Comparison of ENCODE assay signal across 8 mouse cellular contexts in genomic region chr12:3366190-3366956, GRCm38 (mm10). TPM values are rescaled to one million over a fixed set of nuclear protein-coding genes. Genes with fewer than 3 reads are reported as not detected.
DNase-seq lines count a peak whose midpoint lies in the region; ATAC-seq and TF ChIP-seq lines count a peak whose summit lies in the region.

No protein-coding gene starts in this region.

- no peaks in the 10 kb centered on the region for H3K9me3 ChIP-seq in lung, postnatal 0 days (ENCODE audit: low read length)
- H3K9me3 ChIP-seq in limb, embryonic 14.5 days (ENCODE audit: control insufficient read depth, low read length): peaks cover 6% of the 10 kb centered on the region; the same call in 1 of the 2 replicates
- no peaks in the 10 kb centered on the region for H3K9me3 ChIP-seq in stomach, embryonic 15.5 days

- no peak overlapping the region for H3K9ac ChIP-seq in lung, postnatal 0 days (replicated peaks; ENCODE audit: low read depth)
- H3K9ac ChIP-seq in limb, embryonic 14.5 days (ENCODE audit: low read depth, low read length, severe bottlenecking): peak overlapping the region; percentile 87; the same call in 1 of the 2 replicates
- no peak overlapping the region for H3K9ac ChIP-seq in stomach, embryonic 15.5 days

- TF ChIP-seq CTCF in lung, postnatal 0 days (IDR thresholded peaks at IDR 0.05): no peak

- H3K27ac ChIP-seq in lung, postnatal 0 days (ENCODE audit: low read length): no peak overlapping the region
- H3K27ac ChIP-seq in limb, embryonic 14.5 days (replicated peaks; ENCODE audit: low read depth, low read length): no peak overlapping the region
- no peak overlapping the region for H3K27ac ChIP-seq in stomach, embryonic 15.5 days

- H3K27me3 ChIP-seq in lung, postnatal 0 days (replicated peaks; ENCODE audit: insufficient read depth, low read length): no peaks in the 10 kb centered on the region
- H3K27me3 ChIP-seq in limb, embryonic 14.5 days (ENCODE audit: control insufficient read depth, insufficient read depth, low read length): no peaks in the 10 kb centered on the region
- H3K27me3 ChIP-seq in stomach, embryonic 15.5 days (replicated peaks): no peaks in the 10 kb centered on the region

- no peak for TF ChIP-seq POLR2A in limb, embryonic 14.5 days (IDR thresholded peaks at IDR 0.05; ENCODE audit: borderline replicate concordance, extremely low read depth, insufficient read depth, insufficient read length)

- TF ChIP-seq EP300 in lung, postnatal 0 days (IDR thresholded peaks at IDR 0.05): no peak

- H3K4me2 ChIP-seq in lung, postnatal 0 days (replicated peaks; ENCODE audit: low read depth, low read length): peak overlapping the region; percentile 94
- H3K4me2 ChIP-seq in limb, embryonic 14.5 days (replicated peaks; ENCODE audit: low read depth, low read length, severe bottlenecking): peak overlapping the region; percentile 95
- H3K4me2 ChIP-seq in stomach, embryonic 15.5 days: peak overlapping the region; percentile 91

- peak; percentile 63 for DNase-seq in cerebellum, adult 9-11 months
- DNase-seq in cerebellum, adult 9-10 months: no peak
- no peak for DNase-seq in lung, postnatal 0 days (ENCODE audit: low spot score)
- no peak for DNase-seq in lung, adult 18-20 months
- no peak for DNase-seq in limb, embryonic 14.5 days (ENCODE audit: low spot score)
- no peak for DNase-seq in gastrocnemius, postnatal 10 days
- no peak for DNase-seq in lung, postnatal 25 days (ENCODE audit: low spot score)

- 62% methylated on average over 22 of the region's 22 CpGs for WGBS in lung, postnatal 0 days
- 68% methylated on average over 22 of the region's 22 CpGs for WGBS in limb, embryonic 14.5 days
- WGBS in stomach, embryonic 15.5 days: 65% methylated on average over 22 of the region's 22 CpGs

- H3K36me3 ChIP-seq in lung, postnatal 0 days (ENCODE audit: insufficient read depth, low read length): no peaks in the 10 kb centered on the region
- peaks cover 10% of the 10 kb centered on the region for H3K36me3 ChIP-seq in limb, embryonic 14.5 days (ENCODE audit: control insufficient read depth, insufficient read depth, low read length)
- H3K36me3 ChIP-seq in stomach, embryonic 15.5 days: peaks cover 8% of the 10 kb centered on the region; the same call in 1 of the 2 replicates

- peak overlapping the region; percentile 82 for H3K4me3 ChIP-seq in lung, postnatal 0 days (ENCODE audit: low read depth, low read length)
- H3K4me3 ChIP-seq in limb, embryonic 14.5 days (replicated peaks; ENCODE audit: low read length): peak overlapping the region; percentile 81
- peak overlapping the region; percentile 80 for H3K4me3 ChIP-seq in stomach, embryonic 15.5 days (replicated peaks)

- H3K4me1 ChIP-seq in lung, postnatal 0 days (ENCODE audit: insufficient read depth, low read depth, low read length): peaks cover 9% of the 10 kb centered on the region; the same call in 1 of the 2 replicates
- peaks cover 25% of the 10 kb centered on the region for H3K4me1 ChIP-seq in limb, embryonic 14.5 days (ENCODE audit: control insufficient read depth, insufficient read depth, low read length)
- H3K4me1 ChIP-seq in stomach, embryonic 15.5 days: peaks cover 16% of the 10 kb centered on the region

- ATAC-seq in lung, postnatal 0 days: no peak
- no peak for ATAC-seq in limb, embryonic 14.5 days (ENCODE audit: low FRiP score, low read depth)
- ATAC-seq in stomach, embryonic 15.5 days (ENCODE audit: insufficient read depth, low FRiP score, low read depth): no peak

RNA-seq across cellular contexts. Expression of gene Kif3c, which starts 1.4 kb away (rescaled TPM):
- 5.6 and 5.9 TPM in 2 replicates for polyA plus RNA-seq in lung, postnatal 0 days (2015; fragmentation: Nextera tagmentation; extraction: Ambion mirVana)
- 15.7 and 24.1 TPM in 2 replicates for polyA plus RNA-seq in limb, embryonic 14.5 days (2012; rRNA removed)
- polyA plus RNA-seq in limb, embryonic 14.5 days (2014; fragmentation: Nextera tagmentation; extraction: Ambion mirVana): 10.4 and 14.6 TPM in 2 replicates
- polyA plus RNA-seq in stomach, embryonic 15.5 days (2015; fragmentation: Nextera tagmentation; extraction: Ambion mirVana): 9.0 and 9.5 TPM in 2 replicates
- total RNA-seq in gastrocnemius, postnatal 10 days (2021): 10 to 100 TPM in 1 of 2 experiments, 1 to 10 TPM in 1; 9.9 to 10.7 TPM

RNA-seq across cellular contexts. Expression of gene Rab10, which starts 56.6 kb away (rescaled TPM):
- polyA plus RNA-seq in lung, postnatal 0 days (2015; fragmentation: Nextera tagmentation; extraction: Ambion mirVana): 58.4 and 65.4 TPM in 2 replicates
- polyA plus RNA-seq in limb, embryonic 14.5 days (2012; rRNA removed): 74.8 and 79.4 TPM in 2 replicates
- polyA plus RNA-seq in limb, embryonic 14.5 days (2014; fragmentation: Nextera tagmentation; extraction: Ambion mirVana): 94.7 and 105 TPM in 2 replicates
- polyA plus RNA-seq in stomach, embryonic 15.5 days (2015; fragmentation: Nextera tagmentation; extraction: Ambion mirVana): 86.4 and 91.2 TPM in 2 replicates
- 100 to 1,000 TPM; 208 to 238 TPM for total RNA-seq in gastrocnemius, postnatal 10 days (2021)
